Mouse (Mus musculus) cerebellum, postnatal 4 days (tissue): ENCODE results near the gene Mup14.
"Not testable (repeated sequence)": the region's sequence is repeated elsewhere in the genome, so short reads cannot be mapped to it uniquely, and the experiment has no call there.

Source experiments
- DNase-seq, 2 experiments: peaks; one replicate each; pipeline ENCODE4 v3.0.0; 2022; ENCODE audit warnings: low spot score in 2 of 2, mixed read lengths in 1 of 2

Mup14 gene

DNA sequence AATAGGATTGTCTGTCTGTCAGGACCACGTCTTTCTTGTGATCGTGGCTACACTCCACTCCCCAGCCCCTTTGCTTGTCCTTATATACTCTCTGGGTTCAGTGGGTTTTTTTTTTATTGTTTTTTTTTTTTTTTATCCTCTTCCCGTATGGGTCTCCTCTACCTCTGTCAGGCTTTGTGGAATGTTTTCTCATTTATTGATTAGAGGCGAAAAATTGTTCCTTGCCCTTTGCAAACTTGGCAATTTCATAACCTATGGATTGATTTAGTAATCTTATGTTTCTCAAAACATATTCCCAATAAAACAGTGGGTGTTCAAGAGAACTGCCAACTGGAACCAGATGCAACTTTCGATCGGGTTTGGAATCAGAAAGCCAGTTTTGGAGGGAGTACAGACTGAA lies at the start of gene Mup14:
TSS of gene Mup14 (minus strand) at position 101 of the 400 bp plus-strand sequence.
- not testable (repeated sequence) for DNase-seq

DNA sequence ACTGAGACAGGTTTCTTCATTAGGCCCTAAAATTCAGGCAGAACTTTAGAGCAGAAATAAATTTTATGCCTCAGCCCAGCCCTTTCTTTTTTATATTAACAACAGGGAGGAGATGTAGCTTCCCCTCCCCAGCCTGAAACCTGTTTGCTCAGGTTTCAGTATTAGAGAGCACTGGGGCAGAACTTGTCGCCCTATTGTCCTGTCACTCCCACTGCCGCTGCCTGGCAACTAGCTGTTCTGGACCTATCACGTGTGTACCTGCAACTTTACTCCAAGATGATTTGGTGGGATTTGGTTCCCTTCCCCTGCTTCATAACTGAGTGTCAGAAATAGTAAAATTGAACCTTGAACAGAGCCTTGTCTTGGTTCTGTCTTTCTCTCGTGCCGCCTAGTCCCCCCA lies 34.3 kb upstream of the Mup14 start:
- not testable (repeated sequence) for DNase-seq
